Mouse (Mus musculus): ENCODE results near the gene Sh3pxd2a. TPM values are rescaled to one million over a fixed set of nuclear protein-coding genes. Genes with fewer than 3 reads are reported as not detected.

The Sh3pxd2a gene
- total RNA-seq, 2 experiments from 2014 or later, result 32.8 to 42.6 TPM

- no peak for DNase-seq (ENCODE audit: low spot score)
Observed at GRCm38 (mm10) chr19:47381011-47381410, 83.2 kb downstream of the Sh3pxd2a start.

GRCm38 (mm10) chr19:47379141-47379540, 85.1 kb downstream of the Sh3pxd2a start:
- DNase-seq (ENCODE audit: low spot score), result no peak

GRCm38 (mm10) chr19:47374916-47375573, 89.2 kb downstream of the Sh3pxd2a start:
- DNase-seq (ENCODE audit: low spot score), result no peak

GRCm38 (mm10) chr19:47374440-47374839, 89.8 kb downstream of the Sh3pxd2a start:
- DNase-seq (ENCODE audit: low spot score), result peak; percentile 55

- DNase-seq (ENCODE audit: low spot score), result no peak
Observed at GRCm38 (mm10) chr19:47372044-47372443, 92.2 kb downstream of the Sh3pxd2a start.

GRCm38 (mm10) chr19:47371521-47371920, 92.7 kb downstream of the Sh3pxd2a start:
- DNase-seq (ENCODE audit: low spot score), result no peak

GRCm38 (mm10) chr19:47369008-47369407, 95.2 kb downstream of the Sh3pxd2a start:
- DNase-seq (ENCODE audit: low spot score), result no peak

GRCm38 (mm10) chr19:47367271-47367879, 96.8 kb downstream of the Sh3pxd2a start:
- DNase-seq (ENCODE audit: low spot score), result no peak

- peak; percentile 70 for DNase-seq (ENCODE audit: low spot score)
Observed at GRCm38 (mm10) chr19:47366576-47366975, 97.6 kb downstream of the Sh3pxd2a start.

GRCm38 (mm10) chr19:47363086-47363668, 101.0 kb downstream of the Sh3pxd2a start:
- DNase-seq (ENCODE audit: low spot score), result no peak

GRCm38 (mm10) chr19:47360921-47361320, 103.3 kb downstream of the Sh3pxd2a start:
- DNase-seq (ENCODE audit: low spot score), result no peak

- DNase-seq (ENCODE audit: low spot score), result no peak
Observed at GRCm38 (mm10) chr19:47360017-47360416, 104.2 kb downstream of the Sh3pxd2a start.

GRCm38 (mm10) chr19:47359166-47359931, 104.9 kb downstream of the Sh3pxd2a start:
- DNase-seq (ENCODE audit: low spot score), result no peak

GRCm38 (mm10) chr19:47357297-47357696, 106.9 kb downstream of the Sh3pxd2a start:
- no peak for DNase-seq (ENCODE audit: low spot score)

- DNase-seq (ENCODE audit: low spot score), result peak; percentile 89
Observed at GRCm38 (mm10) chr19:47356188-47356857, 107.9 kb downstream of the Sh3pxd2a start.

GRCm38 (mm10) chr19:47354456-47354855, 109.7 kb downstream of the Sh3pxd2a start:
- no peak for DNase-seq (ENCODE audit: low spot score)

GRCm38 (mm10) chr19:47349043-47349442, 115.2 kb downstream of the Sh3pxd2a start:
- DNase-seq (ENCODE audit: low spot score), result no peak

- DNase-seq (ENCODE audit: low spot score), result no peak
Observed at GRCm38 (mm10) chr19:47348395-47349016, 115.7 kb downstream of the Sh3pxd2a start.

- no peak for DNase-seq (ENCODE audit: low spot score)
Observed at GRCm38 (mm10) chr19:47347021-47347643, 117.1 kb downstream of the Sh3pxd2a start.

GRCm38 (mm10) chr19:47346606-47347005, 117.6 kb downstream of the Sh3pxd2a start:
- DNase-seq (ENCODE audit: low spot score), result peak; percentile 55

All from gastrocnemius, adult 18-20 months (tissue).